Mouse (Mus musculus): ENCODE measurements around the gene Lrrc37a.
"Not testable (repeated sequence)": the region's sequence is repeated elsewhere in the genome, so short reads cannot be mapped to it uniquely, and the experiment has no call there.

The Lrrc37a gene

DNA sequence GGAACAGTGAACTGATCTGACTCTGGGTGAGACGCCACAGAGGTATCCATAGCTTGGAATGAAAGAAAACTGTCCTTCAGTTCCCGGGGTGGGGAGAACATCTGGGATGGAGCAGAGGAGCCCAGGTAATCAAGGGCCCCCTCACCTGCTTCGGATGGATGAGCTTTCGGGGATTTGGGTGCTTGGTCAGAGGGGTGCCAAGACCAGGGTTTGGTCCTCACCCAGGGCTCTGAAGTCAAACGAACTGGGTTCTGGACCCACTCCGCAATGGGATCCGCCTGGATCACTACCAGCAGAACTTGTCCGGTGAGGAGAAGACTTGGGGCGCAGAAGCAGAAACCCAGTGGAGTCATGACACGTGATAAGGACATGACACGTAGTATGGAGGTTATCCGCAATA is at the start of gene Lrrc37a:
Gene Lrrc37a (minus strand): TSS at position 101 of the 400 bp plus-strand sequence.
- DNase-seq (ENCODE audit: low spot score in 2 of 2): no peak

DNA sequence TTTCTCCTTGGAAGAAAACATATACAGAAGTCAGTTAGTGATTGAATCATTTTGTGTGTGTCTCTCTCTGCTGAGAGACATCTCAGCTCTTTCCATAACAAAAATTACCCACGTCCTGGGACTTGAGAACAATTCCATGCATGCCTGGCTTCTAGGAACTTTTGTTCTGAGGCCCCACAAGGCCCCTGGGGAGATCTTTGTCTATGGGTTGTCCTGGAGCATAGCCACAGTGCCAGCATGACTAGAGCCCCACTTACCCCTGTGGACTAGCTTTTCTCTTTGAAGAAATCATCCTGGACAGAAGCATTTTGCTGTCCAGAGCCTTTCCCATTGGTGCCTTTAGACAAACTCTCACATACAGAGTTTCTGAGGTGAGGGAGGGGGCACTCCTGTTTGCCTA is 30.6 kb upstream of the Lrrc37a start:
- not testable (repeated sequence) for DNase-seq (ENCODE audit: low spot score in 2 of 2)

DNA sequence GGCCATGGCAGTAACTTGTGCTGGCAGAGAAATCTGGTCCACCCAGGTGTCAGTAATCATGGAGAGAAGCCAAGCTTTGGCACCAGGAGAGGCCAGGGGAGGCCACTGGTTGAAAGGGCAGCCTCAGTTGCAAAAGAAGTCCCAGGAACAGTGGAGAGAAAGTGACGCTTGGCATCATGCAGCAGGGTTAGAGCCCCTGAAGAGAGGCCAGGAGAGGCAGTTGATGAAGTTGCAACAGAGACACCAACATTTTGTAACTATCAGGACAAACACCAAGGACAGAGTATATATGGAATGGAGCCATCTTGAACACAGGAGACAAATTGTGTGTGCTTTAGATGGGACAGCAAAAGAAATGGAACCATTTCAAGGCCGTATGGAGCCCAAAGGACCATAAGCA is 7.7 kb upstream of the Lrrc37a start:
- no peak for DNase-seq (ENCODE audit: low spot score in 2 of 2)

DNA sequence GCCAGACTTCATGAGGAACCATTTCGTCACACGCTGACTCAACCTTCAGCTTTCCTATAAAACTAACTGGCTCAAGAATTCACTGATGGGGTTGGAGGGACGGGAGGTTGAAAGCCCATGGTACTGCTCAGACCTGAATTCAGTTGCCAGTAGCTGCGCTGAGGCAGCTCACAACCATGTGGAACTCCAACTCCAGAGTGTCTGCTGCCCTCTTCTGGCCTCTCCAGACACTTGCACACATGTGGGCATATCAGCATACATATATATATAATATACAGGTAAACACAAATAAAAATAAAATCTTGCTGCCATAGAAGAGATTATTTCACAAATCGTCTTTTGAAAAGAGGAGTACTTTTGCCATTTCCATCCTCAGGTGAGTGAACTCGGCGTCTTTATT is 40.0 kb downstream of the Lrrc37a start:
- no peak for DNase-seq (ENCODE audit: low spot score in 2 of 2)

DNA sequence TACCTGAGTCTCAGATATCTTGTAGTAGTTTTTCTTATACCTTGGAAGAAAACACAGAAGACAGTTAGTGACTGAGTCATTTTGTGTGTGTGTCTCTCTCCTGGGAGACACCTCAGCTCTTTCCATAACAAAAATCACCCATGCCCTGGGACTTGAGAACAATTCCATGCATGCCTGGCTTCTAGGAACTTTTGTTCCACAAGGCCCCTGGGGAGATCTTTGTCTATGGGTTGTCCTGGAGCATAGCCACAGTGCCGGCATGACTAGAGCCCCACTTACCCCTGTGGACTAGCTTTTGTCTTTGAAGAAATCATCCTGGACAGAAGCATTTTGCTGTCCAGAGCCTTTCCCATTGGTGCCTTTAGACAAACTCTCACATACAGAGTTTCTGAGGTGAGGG is 53.3 kb downstream of the Lrrc37a start:
- DNase-seq (ENCODE audit: low spot score in 2 of 2): not testable (repeated sequence)

DNA sequence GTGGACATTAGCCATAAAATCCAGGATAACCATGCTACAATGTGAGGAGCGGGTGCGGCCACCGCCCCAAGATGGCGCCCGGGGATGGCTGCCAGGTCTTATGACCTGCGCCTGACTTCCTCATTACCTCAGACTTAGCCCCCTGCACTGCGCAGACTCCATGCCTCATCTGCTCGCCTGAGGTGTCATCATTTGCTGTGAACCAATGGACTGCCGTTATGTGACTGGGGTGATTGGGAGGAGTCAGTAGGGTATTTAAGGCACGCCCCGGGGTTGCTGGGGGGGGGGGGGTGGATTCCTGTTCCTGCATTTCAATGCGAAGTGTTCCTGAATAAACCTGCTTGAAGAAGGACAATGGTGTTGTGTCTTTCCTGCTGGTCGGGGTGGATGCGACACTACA is 54.7 kb downstream of the Lrrc37a start:
- DNase-seq (ENCODE audit: low spot score in 2 of 2): not testable (repeated sequence)

DNA sequence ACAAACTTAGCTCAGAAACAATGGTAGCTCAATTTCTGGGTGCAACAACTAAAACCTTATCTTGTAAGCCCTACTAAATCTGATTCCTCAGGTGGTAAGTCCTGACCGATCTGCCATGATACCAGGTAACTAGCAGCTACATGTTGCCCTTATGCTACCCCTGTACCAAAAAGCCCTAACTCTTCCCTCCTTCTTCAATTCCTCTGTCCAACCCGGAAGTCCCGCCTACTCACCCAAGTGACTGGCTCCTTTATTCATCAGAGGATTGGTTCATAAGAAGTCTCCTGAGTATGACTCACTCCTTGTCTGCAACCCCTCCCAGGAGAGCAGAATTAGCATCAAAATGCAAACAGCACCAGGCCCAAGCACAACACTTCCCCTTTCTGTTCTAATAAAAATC is 60.7 kb downstream of the Lrrc37a start:
- DNase-seq (ENCODE audit: low spot score in 2 of 2): no peak

DNA sequence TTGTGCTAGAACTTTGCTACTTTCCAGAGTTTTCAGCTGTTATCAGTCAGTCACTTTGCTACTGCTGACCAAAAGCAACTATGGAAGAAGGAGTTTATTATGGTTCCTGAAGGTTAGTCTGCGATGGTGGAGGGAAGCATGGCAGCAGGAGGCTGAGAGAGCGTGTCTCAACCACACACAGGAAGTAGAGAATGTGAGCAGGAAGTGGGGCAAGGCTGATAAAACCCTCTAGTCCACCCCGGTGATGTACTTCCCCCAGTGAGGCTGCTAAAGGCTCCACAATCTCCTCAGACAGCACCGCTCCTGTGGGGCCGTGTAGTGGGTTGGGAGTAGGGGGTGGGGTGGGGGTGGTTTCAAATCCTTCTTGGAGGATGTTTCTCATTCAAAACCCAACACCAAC is 68.1 kb downstream of the Lrrc37a start:
- DNase-seq (ENCODE audit: low spot score in 2 of 2): no peak

DNA sequence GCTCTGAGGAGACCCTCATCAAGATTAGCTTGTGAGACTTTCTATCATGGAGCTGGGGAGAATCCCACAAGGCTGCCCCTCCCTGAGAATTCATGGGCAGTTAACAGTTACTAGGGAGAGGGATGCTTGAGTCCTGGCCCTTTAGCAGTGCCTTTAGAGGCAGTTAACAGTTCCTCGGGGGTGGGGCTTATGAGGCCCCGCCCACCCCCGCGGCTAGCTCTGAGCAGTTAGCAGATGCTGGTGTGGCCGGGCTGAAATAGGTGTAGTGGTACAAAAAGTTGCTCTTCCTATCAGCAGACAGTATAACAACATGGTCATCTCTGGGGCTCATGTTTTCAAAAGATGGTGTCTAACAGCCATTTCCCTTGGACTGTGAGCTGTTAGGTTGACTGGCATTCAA is 79.4 kb downstream of the Lrrc37a start:
- DNase-seq (ENCODE audit: low spot score in 2 of 2): no peak

DNA sequence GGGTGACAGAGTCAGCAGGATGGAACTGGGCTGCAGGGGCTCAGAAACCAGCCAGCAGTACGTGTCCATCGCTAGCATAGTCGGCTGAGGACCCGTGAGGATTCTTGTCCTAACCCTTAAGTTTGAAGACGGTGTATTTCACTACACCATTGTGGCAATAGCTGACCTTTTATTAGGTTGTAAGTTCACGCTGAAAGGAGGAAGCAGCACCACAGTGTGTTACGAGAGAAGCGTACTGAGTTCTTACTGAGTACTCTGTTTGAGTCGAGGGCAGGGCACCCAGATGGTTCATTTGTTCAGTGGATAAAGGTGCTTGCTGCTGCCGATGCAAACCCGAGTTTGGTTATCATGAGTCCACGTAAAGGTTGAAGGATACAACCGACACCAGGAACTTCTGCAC is 84.7 kb downstream of the Lrrc37a start:
- no peak for DNase-seq (ENCODE audit: low spot score in 2 of 2)

DNA sequence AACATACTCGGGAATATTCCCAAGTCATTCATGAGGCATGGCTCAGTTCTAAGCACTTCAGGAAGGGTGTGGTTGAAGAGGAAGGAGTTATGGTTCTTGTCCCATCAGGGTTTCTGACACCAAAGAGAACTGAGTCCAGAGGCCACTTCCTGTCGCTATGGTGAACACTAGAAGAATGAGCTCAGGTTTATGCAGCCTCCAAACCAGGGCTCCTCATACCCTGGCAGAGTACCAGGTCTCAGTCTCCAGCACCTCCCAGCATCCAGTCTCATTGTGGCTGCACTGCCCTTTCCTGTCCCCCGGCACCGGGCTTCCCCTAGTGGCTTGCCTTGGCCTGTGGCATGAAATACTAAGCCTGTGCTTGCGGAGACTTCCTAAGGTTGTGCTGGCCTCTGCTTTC is 85.2 kb downstream of the Lrrc37a start:
- no peak for DNase-seq (ENCODE audit: low spot score in 2 of 2)

DNA sequence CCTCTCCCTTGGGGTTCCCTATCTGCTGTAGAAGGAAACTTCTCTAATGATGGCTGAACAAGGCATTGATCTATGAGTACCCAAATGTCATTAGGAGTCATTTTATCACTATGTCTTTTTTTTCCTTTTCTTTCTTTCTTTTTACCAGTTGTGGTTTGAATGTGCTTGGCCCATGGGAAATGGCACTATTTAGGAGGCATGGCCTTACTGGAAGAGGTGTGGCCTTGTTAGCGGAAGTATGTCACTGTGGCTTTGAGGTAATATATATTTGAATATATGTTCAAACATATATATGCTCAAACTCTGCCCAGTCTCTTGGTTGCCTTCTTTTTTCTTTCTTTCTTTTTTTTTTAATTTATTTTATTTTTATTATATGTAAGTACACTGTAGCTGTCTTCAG is 90.9 kb downstream of the Lrrc37a start:
- no peak for DNase-seq (ENCODE audit: low spot score in 2 of 2)

DNA sequence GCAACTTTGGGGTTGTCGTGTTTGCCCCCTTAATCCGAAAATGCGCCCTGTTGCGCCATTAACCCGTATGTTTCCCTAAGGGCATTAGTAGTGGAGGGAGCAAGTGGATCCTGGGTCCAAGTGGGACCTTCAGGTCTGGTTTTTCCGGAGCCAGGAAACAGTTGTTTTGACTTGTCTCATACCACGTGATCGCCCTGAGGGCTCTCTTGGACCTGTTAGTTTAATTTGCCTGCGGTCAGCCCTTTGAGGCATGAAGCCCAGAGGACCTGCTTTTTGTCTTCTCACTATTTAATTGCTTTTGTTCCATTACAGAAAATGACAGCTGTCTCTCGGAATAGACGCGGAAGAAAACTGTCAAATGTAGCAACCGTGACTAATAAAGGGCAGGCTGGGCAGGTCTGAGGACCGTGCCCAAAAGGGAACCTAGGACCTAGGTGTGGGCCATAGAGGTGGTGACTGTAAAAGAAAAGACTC is 91.4 kb downstream of the Lrrc37a start:
- DNase-seq (ENCODE audit: low spot score in 2 of 2): no peak

DNA sequence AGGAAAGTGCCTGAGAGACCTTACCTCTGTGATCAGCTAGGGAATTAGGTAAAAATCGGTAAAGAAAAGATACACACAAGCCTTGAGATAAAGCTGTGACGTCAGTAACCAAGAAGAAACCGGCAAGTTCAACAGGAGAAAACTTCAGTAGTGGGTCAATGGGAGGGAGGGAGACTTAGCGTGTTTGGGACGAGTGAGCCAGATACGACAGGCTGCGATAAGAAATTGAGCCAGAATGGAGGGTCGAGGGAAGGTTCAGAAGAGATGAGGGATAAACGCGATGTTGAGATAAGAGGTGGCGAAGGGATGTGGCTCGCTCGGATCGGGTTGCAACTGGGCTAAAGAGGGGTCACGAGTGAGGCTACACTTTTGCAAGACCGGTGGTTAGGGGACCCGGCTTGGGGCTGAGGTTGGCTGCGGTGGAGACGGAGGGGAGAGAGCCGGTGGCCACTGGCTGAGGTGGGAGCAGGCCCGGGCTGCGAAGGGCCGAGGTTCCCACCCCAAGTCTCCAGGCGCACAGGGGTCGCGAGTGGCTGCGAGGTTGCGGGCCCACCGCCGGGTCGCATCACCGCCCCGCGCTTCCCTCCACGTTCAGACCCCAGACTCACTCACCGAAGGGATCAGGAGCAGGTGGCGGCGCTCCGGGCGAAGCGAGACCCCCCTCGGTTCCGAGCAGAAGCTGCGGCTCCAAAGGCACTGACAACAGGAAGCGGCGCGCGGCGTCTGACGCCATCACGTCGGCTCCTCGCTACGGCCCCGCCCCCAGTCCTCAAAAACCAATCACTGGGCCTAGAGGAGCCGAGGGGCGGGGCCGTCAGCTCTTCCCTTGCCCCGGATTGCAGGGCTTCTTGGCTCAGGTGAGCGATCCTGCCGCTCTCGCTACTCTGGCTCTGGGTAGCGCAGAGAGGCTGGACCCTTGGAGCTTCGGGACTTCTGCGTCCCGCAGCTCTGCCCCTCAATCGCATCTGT is 92.1 kb downstream of the Lrrc37a start, which contains the start of gene Plekhm1:
Gene Plekhm1 (minus strand): TSS at position 707 of the 969 bp plus-strand sequence.
- peak; percentile 97 for DNase-seq (ENCODE audit: low spot score in 2 of 2)

DNA sequence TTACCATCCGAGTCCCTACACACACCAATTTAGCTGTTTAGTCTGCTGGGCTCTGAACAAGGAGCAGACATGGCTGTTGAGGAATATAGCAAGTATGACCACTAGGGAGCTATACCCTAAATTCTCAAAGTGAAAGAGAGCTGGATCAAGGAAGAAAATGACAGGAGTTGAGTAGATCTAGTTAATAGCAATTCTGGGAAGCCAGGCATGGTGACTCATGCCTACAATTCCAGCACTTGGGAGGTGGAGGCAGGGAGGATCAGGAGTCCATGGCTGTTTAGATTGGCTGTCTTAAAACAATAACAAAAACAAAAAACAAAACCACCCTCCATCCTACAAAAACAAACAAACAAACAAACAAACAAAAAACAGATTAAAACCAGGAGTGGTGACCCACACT is 93.1 kb downstream of the Lrrc37a start:
- no peak for DNase-seq (ENCODE audit: low spot score in 2 of 2)

DNA sequence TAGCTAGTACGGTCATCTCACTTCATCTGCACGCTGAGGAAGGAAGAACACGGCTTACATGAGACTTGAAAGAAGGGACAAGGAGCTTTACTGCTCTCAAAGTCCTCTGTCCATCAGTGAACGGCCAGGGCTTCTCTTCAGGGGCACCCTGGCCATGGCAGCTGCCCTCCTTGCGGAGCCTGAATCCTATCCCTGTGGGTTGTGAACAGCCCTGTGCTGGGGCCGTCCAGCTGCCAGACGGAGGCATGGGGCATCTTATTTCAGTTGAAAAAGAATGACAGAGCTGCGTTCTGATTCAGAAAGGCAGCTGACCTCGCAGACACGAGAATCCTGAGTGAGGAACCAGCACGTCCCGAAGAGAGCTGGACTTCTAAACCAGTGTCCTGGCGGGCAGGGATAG is 95.5 kb downstream of the Lrrc37a start:
- no peak for DNase-seq (ENCODE audit: low spot score in 2 of 2)

DNA sequence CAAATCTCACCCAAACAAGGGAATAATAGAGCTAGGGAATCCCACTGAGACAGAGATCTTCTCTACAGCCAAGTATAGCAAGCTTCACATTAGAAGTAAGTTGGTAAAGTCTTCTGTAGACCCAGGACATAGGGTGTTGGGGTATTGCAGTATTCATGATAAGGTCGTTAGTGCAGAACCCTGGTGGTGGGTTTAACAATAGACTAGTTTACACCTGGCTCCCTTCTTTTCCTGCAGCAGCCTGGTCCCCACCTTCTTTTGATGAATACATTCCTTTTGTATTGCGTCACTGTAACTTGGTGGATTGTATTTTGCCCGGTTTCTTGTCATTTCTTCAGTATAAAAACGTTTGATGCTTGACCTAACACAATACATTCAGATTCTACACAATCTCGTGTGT is 97.3 kb downstream of the Lrrc37a start:
- not testable (repeated sequence) for DNase-seq (ENCODE audit: low spot score in 2 of 2)

DNA sequence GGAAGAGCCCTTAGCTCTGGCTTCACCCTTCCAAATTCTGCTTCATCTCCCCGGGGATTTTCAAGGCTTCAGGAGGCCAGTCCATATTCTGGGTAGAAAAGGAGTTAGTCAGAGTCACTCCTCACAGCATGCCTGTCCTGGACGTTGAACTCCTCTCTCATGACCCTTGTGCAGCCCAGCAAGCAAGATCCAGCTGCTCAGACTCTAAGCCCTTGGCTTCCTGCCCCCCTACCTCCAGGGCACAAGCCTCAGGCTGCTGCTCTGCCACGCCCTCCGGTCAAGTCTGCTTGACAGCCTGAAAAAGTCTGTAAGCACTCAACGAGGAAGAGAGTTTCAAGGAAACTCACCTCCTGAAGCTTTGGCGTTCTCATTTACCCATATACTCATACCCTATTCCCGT is 97.8 kb downstream of the Lrrc37a start:
- no peak for DNase-seq (ENCODE audit: low spot score in 2 of 2)

DNA sequence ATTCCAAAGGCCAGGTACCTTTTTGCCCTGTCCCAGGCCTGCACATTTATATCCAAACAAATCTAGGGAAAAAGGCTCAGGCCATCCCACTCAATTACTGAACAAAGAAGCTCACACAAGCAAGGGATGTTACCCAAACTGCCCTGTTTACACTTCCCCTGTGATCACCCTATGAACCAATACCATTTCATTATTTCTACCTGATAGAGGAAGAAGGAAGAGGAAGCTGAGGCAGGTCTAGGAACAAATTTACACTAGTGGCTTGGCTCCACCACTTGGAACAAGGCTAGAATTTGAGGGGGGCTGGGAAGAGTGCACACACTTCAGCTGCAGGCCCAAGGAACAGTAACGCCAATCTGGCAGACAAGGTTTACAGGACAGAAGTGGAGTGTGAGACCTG is 98.6 kb downstream of the Lrrc37a start:
- no peak for DNase-seq (ENCODE audit: low spot score in 2 of 2)

DNA sequence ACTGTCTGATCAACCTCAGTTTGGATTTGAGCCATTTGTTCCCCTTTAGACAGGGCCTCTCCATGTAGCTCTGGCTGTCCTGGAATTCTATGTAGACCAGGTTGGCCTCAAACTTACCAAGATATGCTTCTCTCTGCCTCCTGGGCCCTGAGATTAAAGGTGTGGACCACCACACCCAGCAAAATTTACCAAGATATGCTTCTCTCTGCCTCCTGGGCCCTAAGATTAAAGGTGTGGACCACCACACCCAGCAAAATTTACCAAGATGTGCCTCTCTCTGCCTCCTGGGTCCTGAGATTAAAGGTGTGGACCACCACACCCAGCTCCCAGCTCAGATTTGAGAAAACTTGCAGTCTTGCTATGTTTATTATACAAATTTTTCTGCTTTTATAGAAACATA is 99.8 kb downstream of the Lrrc37a start:
- no peak for DNase-seq (ENCODE audit: low spot score in 2 of 2)

DNA sequence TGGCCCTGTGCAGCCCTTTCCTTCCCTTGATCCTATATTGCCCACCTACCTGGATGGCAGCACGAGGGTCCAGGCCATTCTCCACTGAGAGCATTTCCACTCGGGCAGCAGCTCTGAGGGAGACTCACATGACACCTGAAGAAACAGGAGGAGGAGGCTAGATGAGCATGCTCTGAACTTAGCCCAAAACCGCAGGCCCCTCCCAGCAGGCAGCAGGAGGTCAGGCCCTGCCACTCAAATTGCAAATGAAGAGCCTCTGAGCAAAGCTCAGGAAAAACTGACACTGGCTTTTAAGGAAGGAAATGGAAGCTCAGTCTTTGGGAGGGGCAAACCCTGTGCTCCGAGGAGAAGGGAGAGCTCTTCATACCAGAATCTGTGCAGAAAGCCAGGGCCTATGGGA is 100.6 kb downstream of the Lrrc37a start:
- no peak for DNase-seq (ENCODE audit: low spot score in 2 of 2)

DNA sequence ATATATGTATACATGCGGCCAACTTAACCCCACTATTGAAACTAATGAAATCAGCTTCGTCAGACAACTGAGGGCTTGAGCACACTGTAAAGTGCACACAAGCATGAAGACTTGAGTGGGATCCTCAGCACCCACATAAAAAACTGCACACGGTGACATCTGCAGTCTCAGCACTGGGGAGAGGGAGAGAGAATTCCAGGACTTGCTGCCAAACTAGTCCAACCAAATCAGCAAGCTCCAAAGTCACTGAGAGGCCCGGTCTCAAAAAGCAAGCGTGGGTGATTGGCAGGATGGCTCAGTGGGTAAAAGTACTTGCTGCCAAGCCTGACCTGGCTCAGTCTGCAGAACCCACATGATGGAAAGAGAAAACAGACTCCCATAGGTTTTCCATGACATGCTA is 101.7 kb downstream of the Lrrc37a start:
- DNase-seq (ENCODE audit: low spot score in 2 of 2): no peak

DNA sequence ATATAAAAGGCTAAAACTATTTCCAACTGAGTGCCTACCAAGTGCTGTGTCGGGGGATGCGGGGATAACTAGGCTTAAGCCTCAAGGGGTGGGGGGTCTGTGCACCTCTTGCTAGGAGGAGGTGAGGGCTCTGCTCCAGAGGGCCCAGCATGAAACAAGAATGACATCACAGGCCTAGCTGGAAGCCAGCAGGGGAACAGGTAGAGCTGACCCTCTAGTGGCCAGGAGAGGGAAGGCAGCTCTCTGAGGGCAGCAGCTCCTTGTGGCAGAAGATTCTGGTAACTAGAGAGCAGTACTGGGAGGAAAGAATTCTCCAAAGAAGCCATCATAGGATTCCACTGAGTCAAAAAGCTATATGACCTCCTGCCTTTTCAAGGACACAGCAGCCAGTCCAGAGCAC is 102.2 kb downstream of the Lrrc37a start:
- DNase-seq (ENCODE audit: low spot score in 2 of 2): peak in 1 of 2 experiments; percentile 47
